ENCODE assay signal across 8 mouse cellular contexts in the genomic region with DNA sequence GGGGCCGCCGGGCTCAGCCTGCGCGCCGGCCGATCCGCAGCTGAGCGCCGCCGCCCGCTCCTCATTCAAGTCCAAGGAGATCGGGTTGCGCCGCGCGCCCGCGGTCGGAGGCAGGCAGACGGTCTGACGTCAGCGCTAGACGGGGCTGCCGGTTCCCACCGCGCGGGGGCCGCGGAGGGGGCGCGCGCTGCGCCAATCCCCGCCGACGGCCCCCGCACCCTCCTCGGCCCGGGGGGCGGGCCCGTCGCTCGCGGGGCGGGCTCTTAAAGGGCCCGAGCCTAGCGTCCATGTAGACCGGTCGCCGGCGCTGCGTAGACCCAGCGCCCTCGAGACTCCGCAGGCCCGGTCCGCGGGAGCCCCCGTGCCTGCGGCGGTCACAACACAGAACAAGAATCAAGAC. TPM values are rescaled to one million over a fixed set of nuclear protein-coding genes. Genes with fewer than 3 reads are reported as not detected.
DNase-seq lines count a peak whose midpoint lies in the region; ATAC-seq and TF ChIP-seq lines count a peak whose summit lies in the region.

TSS of gene Pmepa1 (minus strand) at position 125 of the 400 bp plus-strand sequence.

- H3K4me3 ChIP-seq in E14TG2a.4 (replicated peaks; ENCODE audit: low read length), result peak within 1 kb of the TSS; percentile 86

- ATAC-seq in neutrophil, adult 5-6 weeks (ENCODE audit: extremely low read depth, insufficient number of reproducible peaks, low FRiP score, poor library complexity, severe bottlenecking), result peak; percentile 38

- peaks cover 16% of the 10 kb centered on the region for H3K36me3 ChIP-seq in E14TG2a.4 (ENCODE audit: insufficient read depth, low read length)

- H3K9me3 ChIP-seq in E14TG2a.4 (ENCODE audit: low read length), result no peaks in the 10 kb centered on the region

- no peak for TF ChIP-seq CTCF in E14TG2a.4 (conservative IDR thresholded peaks at IDR 0.05; ENCODE audit: low read length)

- intact Hi-C loops in heart, postnatal 36 days (cut with DNase I), result loop anchor here (2.0 to 10.0 kb wide), 2 partner anchors 58 to 378 kb away; partner anchors contain the start of gene Rab22a

- H3K27me3 ChIP-seq in E14TG2a.4 (ENCODE audit: insufficient read depth, low read length), result peaks cover 23% of the 10 kb centered on the region

- H3K4me1 ChIP-seq in E14TG2a.4 (replicated peaks; ENCODE audit: low read depth, low read length), result peaks cover 84% of the 10 kb centered on the region

- DNase-seq in cerebellum, adult 18-20 months, result peak; percentile 67 to 76
- peak; percentile 91 for DNase-seq in forelimb bud, embryonic 11.5 days (ENCODE audit: low read depth, low spot score)
- DNase-seq in heart, postnatal 36 days, result peak; percentile 90 to 92
- DNase-seq in layer of hippocampus, adult 18-20 months (ENCODE audit: low spot score in 2 of 2), result peak; percentile 82 to 89
- peak; percentile 90 to 94 for DNase-seq in lung, adult 18-20 months
- peak; percentile 91 for DNase-seq in testis, postnatal 10 days (ENCODE audit: low spot score)

RNA-seq across cellular contexts. Expression of gene Pmepa1, which starts in this region (rescaled TPM):
- 10 to 100 TPM; 27.1 to 27.4 TPM for total RNA-seq in heart, postnatal 36 days (2021)
- total RNA-seq in layer of hippocampus, adult 18-20 months (2021), result 10 to 100 TPM; 22.6 to 23.8 TPM
- 0.12 TPM in 1 of 2 replicates, not detected in the other for total RNA-seq in neutrophil, adult 5-6 weeks (2017)

Comparison
In these comparisons a context has a peak if more than half of its experiments do, and no peak if none do; other contexts are left out.
1. Peak in every context shown above with its lines: DNase-seq, ATAC-seq and H3K4me3 ChIP-seq.
2. RNA of gene Pmepa1 (total RNA-seq): 27.1 to 27.4 TPM in heart, postnatal 36 days and 22.6 to 23.8 TPM in layer of hippocampus, adult 18-20 months; 0.12 TPM in neutrophil, adult 5-6 weeks; every median in the first group is over 10 times any median in the second.
3. Peak in ATAC-seq in neutrophil, adult 5-6 weeks; RNA of the gene not detected or under 1 TPM.